Mouse (Mus musculus): ENCODE measurements around the gene Adam20.
"Not testable (repeated sequence)": the region's sequence is repeated elsewhere in the genome, so short reads cannot be mapped to it uniquely, and the experiment has no call there.

Adam20 gene

GRCm38 (mm10) chr8:40792973-40793372 lies at the start of gene Adam20:
TSS of gene Adam20 (plus strand) at chr8:40793273.
- in situ Hi-C loops (cut with MboI, MseI) = not testable (repeated sequence)

DNA sequence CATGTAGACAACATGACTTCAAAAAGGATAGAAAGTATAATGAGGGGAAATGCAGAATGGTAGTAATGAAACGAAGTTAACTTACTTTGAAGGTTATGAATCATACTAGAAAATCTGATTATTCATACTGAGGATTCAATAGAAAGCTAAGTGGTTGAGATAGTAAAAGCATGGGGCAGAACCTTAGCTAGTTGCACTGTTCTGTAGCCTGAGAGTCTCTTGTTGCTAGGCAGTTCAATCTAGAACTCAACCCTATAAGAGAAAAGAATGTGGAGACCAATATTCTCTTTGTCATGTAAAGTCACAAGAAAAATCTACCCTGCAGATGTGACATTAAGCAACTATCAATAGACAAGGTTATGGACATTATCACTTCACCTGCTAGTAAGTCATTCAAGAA lies 41.2 kb upstream of the Adam20 start, which contains the start of gene Adam25:
Gene Adam25, plus strand, starts transcription at position 301 of the 400 bp plus-strand sequence.
- in situ Hi-C loops (cut with MboI, MseI) = not testable (repeated sequence)

GRCm38 (mm10) chr8:40783320-40783719 lies 9.8 kb upstream of the Adam20 start:
- in situ Hi-C loops (cut with MboI, MseI) = no loop called here

- in situ Hi-C loops (cut with MboI, MseI) = no loop called here
Observed at GRCm38 (mm10) chr8:40803379-40804079, 10.5 kb downstream of the Adam20 start.
